Mouse (Mus musculus): ENCODE measurements at regions not wholly inside any gene's neighbourhood (a gene's known extent, or its start where the extent isn't known, plus 50 kb on each side); places are given as distances from the start of the nearest gene placed in this dataset.

GRCm38 (mm10) chr13:60000618-60001347, 176.4 kb downstream of the Gas1 start:
- TF ChIP-seq CTCF (IDR thresholded peaks at IDR 0.05; ENCODE audit: low read depth) (no peak), EP300 (IDR thresholded peaks at IDR 0.05; ENCODE audit: low read depth) (no peak)
